Mouse (Mus musculus) kidney, postnatal 0 days (tissue): Measurements from ENCODE around the gene Ddc. TPM values are rescaled to one million over a fixed set of nuclear protein-coding genes. Genes with fewer than 3 reads are reported as not detected.

ENCODE experiments used
- ATAC-seq: fragments of 200-750 bp; cut with Nextera tagmentation; replicated peaks from 2 replicates; pipeline ENCODE4 v1.8.0; 2017; ENCODE audit warnings: low read depth, moderate number of reproducible peaks, moderate TSS enrichment, moderate library complexity; ENCODE audit not compliant: low FRiP score
- DNase-seq: peaks from one replicate; pipeline ENCODE4 v3.0.0-alpha.2; 2016; ENCODE audit warnings: low spot score
- H3K27ac ChIP-seq: fragments of 300-500 bp; sonication (generic); 2 replicates; pipeline ENCODE4 v1.5.1; 2014; ENCODE audit warnings: mild to moderate bottlenecking
- H3K27me3 ChIP-seq: fragments of 300-500 bp; sonication (generic); 2 replicates; pipeline ENCODE4 v1.6.1; 2014; ENCODE audit warnings: low read length, mixed read lengths; ENCODE audit not compliant: insufficient read depth
- H3K36me3 ChIP-seq: fragments of 300-500 bp; sonication (generic); 2 replicates; pipeline ENCODE4 v1.6.1; 2014; ENCODE audit warnings: low read length, mixed read lengths; ENCODE audit not compliant: insufficient read depth
- H3K4me1 ChIP-seq: fragments of 300-500 bp; sonication (generic); replicated peaks from 2 replicates; pipeline ENCODE4 v1.6.1; 2014; ENCODE audit warnings: antibody characterized with exemption, low read length, mixed read lengths; ENCODE audit not compliant: insufficient read depth
- H3K4me2 ChIP-seq: fragments of 300-500 bp; sonication (generic); 2 replicates; pipeline ENCODE4 v1.6.1; 2014; ENCODE audit warnings: mild to moderate bottlenecking, low read length, moderate library complexity, mixed read lengths
- H3K4me3 ChIP-seq: fragments of 300-500 bp; sonication (generic); replicated peaks from 2 replicates; pipeline ENCODE4 v1.5.1; 2014; ENCODE audit warnings: low read depth, low read length
- H3K9ac ChIP-seq: fragments of 300-500 bp; sonication (generic); 2 replicates; pipeline ENCODE4 v1.6.1; 2014; ENCODE audit warnings: low read depth, low read length
- H3K9me3 ChIP-seq: fragments of 300-500 bp; sonication (generic); replicated peaks from 2 replicates; pipeline ENCODE4 v1.6.1; 2016; ENCODE audit warnings: low read length, inconsistent platforms, mixed read lengths
- CTCF ChIP-seq: IDR thresholded peaks from 2 replicates; pipeline ENCODE4 v1.5.1; 2016; ENCODE audit warnings: antibody characterized with exemption, low read depth, mild to moderate bottlenecking, moderate library complexity
- WGBS: fragments of 180-500 bp; shearing (Covaris S2); extraction: QIAGEN DNeasy Blood & Tissue Kit; methylation state at CpG from one replicate; pipeline ENCODE4 v1.1.7; 2014; 5-methylcytosine and 5-hydroxymethylcytosine counted together
- polyA plus RNA-seq: library from polyadenylated mRNA; unstranded; fragments of >200 nt; fragmentation: Nextera tagmentation; extraction: Ambion mirVana; gene quantifications from 2 replicates; pipeline ENCODE4 v1.2.1, GENCODE M21; 2015

Ddc gene
- polyA plus RNA-seq, 1 experiment from 2014 or later = 17.4 TPM

- peaks cover 25% of the 10 kb centered on the region for H3K4me1 ChIP-seq
- no peak for TF ChIP-seq CTCF
- no peaks in the 10 kb centered on the region for H3K9me3 ChIP-seq
- no peak overlapping the region for H3K27ac ChIP-seq
- no peak overlapping the region for H3K9ac ChIP-seq
- no peak overlapping the region for H3K4me3 ChIP-seq
- WGBS = 80% methylated on average over 3 of the region's 3 CpGs
- no peaks in the 10 kb centered on the region for H3K36me3 ChIP-seq
- H3K4me2 ChIP-seq = no peak overlapping the region
- ATAC-seq (no peak), DNase-seq (no peak)
- H3K27me3 ChIP-seq = no peaks in the 10 kb centered on the region
These were observed 25.7 kb downstream of the Ddc start for GRCm38 (mm10) chr11:11872140-11872795.

- Histone ChIP-seq H3K4me2 (no peak overlapping the region), H3K9me3 (no peaks in the 10 kb centered on the region), H3K27me3 (no peaks in the 10 kb centered on the region), H3K4me3 (no peak overlapping the region), H3K36me3 (no peaks in the 10 kb centered on the region), H3K4me1 (peaks cover 25% of the 10 kb centered on the region), H3K27ac (0 out of 2 replicates have a peak overlapping the region, but pooled peaks have one; percentile 8), H3K9ac (no peak overlapping the region)
- no peak for TF ChIP-seq CTCF
- WGBS = 46% methylated on average over 5 of the region's 5 CpGs
- no peak for ATAC-seq
- peak; percentile 53 for DNase-seq
These were observed 26.6 kb downstream of the Ddc start for GRCm38 (mm10) chr11:11871197-11871813.

GRCm38 (mm10) chr11:11867971-11868481 is 29.9 kb downstream of the Ddc start:
- H3K27ac ChIP-seq = no peak overlapping the region
- H3K9me3 ChIP-seq = no peaks in the 10 kb centered on the region
- no peaks in the 10 kb centered on the region for H3K36me3 ChIP-seq
- no peak for DNase-seq
- no peak overlapping the region for H3K9ac ChIP-seq
- ATAC-seq = no peak
- WGBS = 16% methylated on average over 14 of the region's 14 CpGs
- H3K4me2 ChIP-seq = peak overlapping the region; percentile 8; the same call in 1 of the 2 replicates
- no peak for TF ChIP-seq CTCF
- no peaks in the 10 kb centered on the region for H3K27me3 ChIP-seq
- peaks cover 18% of the 10 kb centered on the region for H3K4me1 ChIP-seq
- H3K4me3 ChIP-seq = no peak overlapping the region

GRCm38 (mm10) chr11:11866696-11867095 is 31.2 kb downstream of the Ddc start:
- no peak overlapping the region for H3K9ac ChIP-seq
- no peak for TF ChIP-seq CTCF
- H3K4me1 ChIP-seq = peaks cover 11% of the 10 kb centered on the region; the same call in 1 of the 2 replicates
- no peaks in the 10 kb centered on the region for H3K9me3 ChIP-seq
- H3K4me2 ChIP-seq = no peak overlapping the region
- no peak for ATAC-seq
- H3K36me3 ChIP-seq = no peaks in the 10 kb centered on the region
- no peak overlapping the region for H3K4me3 ChIP-seq
- DNase-seq = no peak
- H3K27ac ChIP-seq = no peak overlapping the region
- no peaks in the 10 kb centered on the region for H3K27me3 ChIP-seq
- WGBS = 61% methylated on average over 5 of the region's 5 CpGs

- no peak overlapping the region for H3K4me3 ChIP-seq
- WGBS = 68% methylated on average over 2 of the region's 2 CpGs
- 0 out of 2 replicates have a peak, but pooled peaks cover 5% of the 10 kb centered on the region for H3K4me1 ChIP-seq
- no peak overlapping the region for H3K9ac ChIP-seq
- TF ChIP-seq CTCF = no peak
- no peak overlapping the region for H3K27ac ChIP-seq
- H3K9me3 ChIP-seq = no peaks in the 10 kb centered on the region
- no peaks in the 10 kb centered on the region for H3K27me3 ChIP-seq
- no peak overlapping the region for H3K4me2 ChIP-seq
- no peaks in the 10 kb centered on the region for H3K36me3 ChIP-seq
- ATAC-seq (no peak), DNase-seq (no peak)
These were observed 32.8 kb downstream of the Ddc start for GRCm38 (mm10) chr11:11865128-11865527.

GRCm38 (mm10) chr11:11864446-11865101 is 33.4 kb downstream of the Ddc start:
- ATAC-seq (no peak), DNase-seq (no peak)
- no peak for TF ChIP-seq CTCF
- Histone ChIP-seq H3K4me2 (no peak overlapping the region), H3K4me3 (no peak overlapping the region), H3K27ac (no peak overlapping the region), H3K27me3 (no peaks in the 10 kb centered on the region), H3K4me1 (0 out of 2 replicates have a peak, but pooled peaks cover 5% of the 10 kb centered on the region), H3K9ac (no peak overlapping the region), H3K9me3 (no peaks in the 10 kb centered on the region), H3K36me3 (no peaks in the 10 kb centered on the region)
- WGBS = 73% methylated on average over 8 of the region's 8 CpGs
